In genomic region chr6:134324001-134324400, GRCm38 (mm10) we compare ENCODE assay signal across 23 mouse cellular contexts.
"Had no signal": no experiment of that assay in that cellular context is flagged by ENCODE, and none has a peak within 500 bp of the region (broad histone marks: within the 10 kb centered on the region; RNA-seq: fewer than 3 reads in every experiment).

No protein-coding gene starts in this region.

- H3K9ac ChIP-seq: heart, embryonic 12.5 days; hindbrain, embryonic 12.5 days; hindbrain, embryonic 14.5 days; intestine, embryonic 15.5 days; limb, embryonic 12.5 days; liver, embryonic 14.5 days had no signal

- H3K4me2 ChIP-seq: heart, embryonic 12.5 days; hindbrain, embryonic 12.5 days; hindbrain, embryonic 14.5 days; intestine, embryonic 15.5 days; limb, embryonic 12.5 days had no signal

- H3K4me3 ChIP-seq: heart, embryonic 10.5 days; heart, embryonic 12.5 days; hindbrain, embryonic 10.5 days; hindbrain, embryonic 12.5 days; intestine, embryonic 15.5 days; layer of hippocampus, adult 2 months; left cerebral cortex, adult 2 months; limb, embryonic 10.5 days; limb, embryonic 12.5 days had no signal

- H3K27ac ChIP-seq: heart, embryonic 10.5 days; hindbrain, embryonic 10.5 days; hindbrain, embryonic 12.5 days; hindbrain, embryonic 14.5 days; intestine, embryonic 15.5 days; kidney, postnatal 0 days; layer of hippocampus, adult 2 months; left cerebral cortex, adult 2 months; limb, embryonic 10.5 days; limb, embryonic 12.5 days; liver, embryonic 14.5 days had no signal

- H3K27me3 ChIP-seq: heart, embryonic 12.5 days; hindbrain, embryonic 12.5 days; intestine, embryonic 15.5 days; limb, embryonic 12.5 days had no signal

- ATAC-seq: hindbrain, embryonic 16.5 days; inflammation-experienced regulatory T-cells, adult 6 months; intestine, embryonic 15.5 days; intestine, postnatal 0 days had no signal

- H3K4me1 ChIP-seq: heart, embryonic 10.5 days; hindbrain, embryonic 10.5 days; hindbrain, embryonic 12.5 days; intestine, embryonic 15.5 days; limb, embryonic 10.5 days; limb, embryonic 12.5 days had no signal

- DNase-seq: gastrocnemius, postnatal 14 days; gastrocnemius, postnatal 36 days; heart, adult 18-20 months; heart, postnatal 10 days; heart, postnatal 4 days; kidney, adult 18-20 months; kidney, postnatal 14 days; kidney, postnatal 36 days had no signal

- H3K9me3 ChIP-seq: heart, embryonic 10.5 days; heart, embryonic 12.5 days; hindbrain, embryonic 10.5 days; hindbrain, embryonic 12.5 days; intestine, embryonic 15.5 days; limb, embryonic 10.5 days; limb, embryonic 12.5 days had no signal

- H3K36me3 ChIP-seq: heart, embryonic 10.5 days; heart, embryonic 12.5 days; hindbrain, embryonic 10.5 days; hindbrain, embryonic 12.5 days; intestine, embryonic 15.5 days; limb, embryonic 10.5 days; limb, embryonic 12.5 days had no signal
